Mouse (Mus musculus) forebrain, embryonic 11.5 days (tissue): Measurements from ENCODE around the gene Cd40. TPM values are rescaled to one million over a fixed set of nuclear protein-coding genes. Genes with fewer than 3 reads are reported as not detected.

ENCODE experiments used
- ATAC-seq: fragments of 200-750 bp; cut with Nextera tagmentation; replicated peaks from 2 replicates; pipeline ENCODE4 v1.8.0; 2017; ENCODE audit warnings: moderate TSS enrichment; ENCODE audit not compliant: low FRiP score
- DNase-seq: peaks from one replicate; pipeline ENCODE4 v3.0.0-alpha.2; 2017; ENCODE audit warnings: low spot score
- H3K27ac ChIP-seq: fragments of 300-500 bp; sonication (generic); 2 replicates; pipeline ENCODE4 v1.5.1; 2014; ENCODE audit warnings: low read depth, low read length
- H3K27me3 ChIP-seq: fragments of 300-500 bp; sonication (generic); 2 replicates; pipeline ENCODE4 v1.6.1; 2014; ENCODE audit warnings: mild to moderate bottlenecking, low read length, mixed read lengths; ENCODE audit not compliant: control insufficient read depth, insufficient read depth
- H3K36me3 ChIP-seq: fragments of 300-500 bp; sonication (generic); 2 replicates; pipeline ENCODE4 v1.6.1; 2014; ENCODE audit warnings: mild to moderate bottlenecking, low read length, moderate library complexity, mixed read lengths; ENCODE audit not compliant: control insufficient read depth, insufficient read depth
- H3K4me1 ChIP-seq: fragments of 300-500 bp; sonication (generic); replicated peaks from 2 replicates; pipeline ENCODE4 v1.6.1; 2014; ENCODE audit warnings: low read length, mixed read lengths; ENCODE audit not compliant: control insufficient read depth, insufficient read depth
- H3K4me2 ChIP-seq: fragments of 300-500 bp; sonication (generic); 2 replicates; pipeline ENCODE4 v1.6.1; 2014; ENCODE audit warnings: low read depth, mild to moderate bottlenecking, low read length, moderate library complexity, mixed read lengths; ENCODE audit not compliant: severe bottlenecking
- H3K4me3 ChIP-seq: fragments of 300-500 bp; sonication (generic); 2 replicates; pipeline ENCODE4 v1.5.1; 2014; ENCODE audit warnings: low read depth, low read length
- H3K9ac ChIP-seq: fragments of 300-500 bp; sonication (generic); 2 replicates; pipeline ENCODE4 v1.6.1; 2014; ENCODE audit warnings: low read length
- H3K9me3 ChIP-seq: fragments of 300-500 bp; sonication (generic); 2 replicates; pipeline ENCODE4 v1.6.1; 2016; ENCODE audit warnings: low read length, mixed read lengths; ENCODE audit not compliant: control insufficient read depth
- WGBS: fragments of 180-500 bp; shearing (Covaris S2); extraction: QIAGEN DNeasy Blood & Tissue Kit; methylation state at CpG from one replicate; pipeline ENCODE4 v1.1.7; 2014; 5-methylcytosine and 5-hydroxymethylcytosine counted together
- polyA plus RNA-seq: library from polyadenylated mRNA; unstranded; fragments of >200 nt; fragmentation: Nextera tagmentation; extraction: Ambion mirVana; gene quantifications from 2 replicates; pipeline ENCODE4 v1.2.1, GENCODE M21; 2014

Cd40 gene
- polyA plus RNA-seq, 1 experiment from 2014 or later = 4.2 TPM

GRCm38 (mm10) chr2:165027163-165027562 is 28.3 kb upstream of the Cd40 start:
- Histone ChIP-seq H3K9ac (no peak overlapping the region), H3K27ac (no peak overlapping the region), H3K9me3 (no peaks in the 10 kb centered on the region), H3K27me3 (no peaks in the 10 kb centered on the region), H3K4me1 (0 out of 2 replicates have a peak, but pooled peaks cover under 1% of the 10 kb centered on the region), H3K4me3 (no peak overlapping the region), H3K36me3 (no peaks in the 10 kb centered on the region; the same call in 1 of the 2 replicates), H3K4me2 (no peak overlapping the region)
- WGBS = 89% methylated on average over 1 of the region's 1 CpGs
- DNase-seq = no peak
- no peak for ATAC-seq

DNA sequence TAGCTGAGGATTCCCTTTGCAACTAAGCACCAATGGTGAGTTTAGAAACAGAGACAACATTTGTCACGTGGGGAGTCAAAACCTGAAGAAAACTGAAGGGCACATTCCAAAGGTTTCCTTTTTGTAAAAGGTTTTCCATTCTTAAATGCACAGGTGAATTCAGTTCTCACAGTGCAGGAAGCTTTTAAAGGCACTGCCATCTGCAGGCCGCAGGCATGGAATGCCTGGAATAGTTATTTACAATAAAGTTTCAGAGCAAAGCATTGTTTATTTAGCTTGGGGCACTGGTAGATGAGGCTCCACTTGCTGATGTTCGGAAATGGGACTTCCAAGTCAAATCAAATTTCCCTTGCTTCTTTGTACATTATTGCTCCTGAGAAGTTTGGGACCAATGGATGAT is 22.9 kb upstream of the Cd40 start:
- H3K4me1 ChIP-seq = peaks cover 7% of the 10 kb centered on the region; the same call in 1 of the 2 replicates
- no peaks in the 10 kb centered on the region for H3K27me3 ChIP-seq
- H3K4me2 ChIP-seq = peak overlapping the region; percentile 77
- 0 out of 2 replicates have a peak overlapping the region, but pooled peaks have one; percentile 5 for H3K4me3 ChIP-seq
- no peak overlapping the region for H3K9ac ChIP-seq
- ATAC-seq = no peak
- WGBS = 55% methylated on average over 3 of the region's 3 CpGs
- H3K36me3 ChIP-seq = no peaks in the 10 kb centered on the region
- H3K27ac ChIP-seq = no peak overlapping the region
- H3K9me3 ChIP-seq = no peaks in the 10 kb centered on the region
- DNase-seq = no peak

DNA sequence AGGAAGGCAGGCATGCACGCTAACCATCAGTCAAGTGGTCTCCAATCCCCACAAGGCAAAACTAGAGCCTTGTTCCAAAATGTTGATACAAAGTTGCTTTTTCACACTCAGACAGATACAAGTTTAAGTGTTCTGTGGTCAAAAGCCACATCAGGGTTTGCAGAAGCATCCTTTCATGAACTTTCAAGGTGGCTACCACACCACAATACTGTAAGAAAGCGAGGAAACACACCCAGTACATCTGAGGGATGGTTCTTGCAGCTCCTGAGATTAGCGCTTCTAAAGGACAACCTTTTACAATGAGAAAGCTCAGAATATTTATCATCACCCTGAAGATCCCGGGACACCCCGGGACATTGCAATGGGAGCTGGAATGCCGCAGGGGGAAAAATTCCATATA is 22.1 kb upstream of the Cd40 start:
- Histone ChIP-seq H3K36me3 (no peaks in the 10 kb centered on the region), H3K4me3 (peak overlapping the region; percentile 96), H3K9ac (peak overlapping the region; percentile 99), H3K9me3 (no peaks in the 10 kb centered on the region), H3K27ac (no peak overlapping the region), H3K27me3 (no peaks in the 10 kb centered on the region), H3K4me1 (peaks cover 7% of the 10 kb centered on the region; the same call in 1 of the 2 replicates), H3K4me2 (peak overlapping the region; percentile 77)
- ATAC-seq (no peak), DNase-seq (no peak)
- 65% methylated on average over 6 of the region's 6 CpGs for WGBS

- peaks cover 7% of the 10 kb centered on the region; the same call in 1 of the 2 replicates for H3K4me1 ChIP-seq
- DNase-seq (peak; percentile 100), ATAC-seq (peak; percentile 98)
- WGBS = under 1% methylated on average over 104 of the region's 111 CpGs
- H3K4me3 ChIP-seq = peak within 1 kb of the TSS; percentile 96
- H3K9ac ChIP-seq = peak within 1 kb of the TSS; percentile 99
- H3K27me3 ChIP-seq = no peaks in the 10 kb centered on the region
- H3K27ac ChIP-seq = peak within 1 kb of the TSS; percentile 87
- no peaks in the 10 kb centered on the region for H3K9me3 ChIP-seq
- no peaks in the 10 kb centered on the region for H3K36me3 ChIP-seq
- H3K4me2 ChIP-seq = peak within 1 kb of the TSS; percentile 77
Measured at GRCm38 (mm10) chr2:165034131-165035057, 21.0 kb upstream of the Cd40 start, which contains the start of gene Ncoa5. Ncoa5 (minus strand) TSS chr2:165034867.

GRCm38 (mm10) chr2:165035058-165035431 is 20.4 kb upstream of the Cd40 start:
- no peak overlapping the region for H3K9ac ChIP-seq
- H3K36me3 ChIP-seq = no peaks in the 10 kb centered on the region
- H3K9me3 ChIP-seq = no peaks in the 10 kb centered on the region
- H3K4me1 ChIP-seq = peaks cover 7% of the 10 kb centered on the region; the same call in 1 of the 2 replicates
- H3K4me2 ChIP-seq = peak overlapping the region; percentile 28
- H3K4me3 ChIP-seq = no peak overlapping the region
- no peak; the same call in 1 of the 2 replicates for ATAC-seq
- peak overlapping the region; percentile 62; the same call in 1 of the 2 replicates for H3K27ac ChIP-seq
- WGBS = 30% methylated on average over 5 of the region's 5 CpGs
- no peak for DNase-seq
- H3K27me3 ChIP-seq = no peaks in the 10 kb centered on the region

DNA sequence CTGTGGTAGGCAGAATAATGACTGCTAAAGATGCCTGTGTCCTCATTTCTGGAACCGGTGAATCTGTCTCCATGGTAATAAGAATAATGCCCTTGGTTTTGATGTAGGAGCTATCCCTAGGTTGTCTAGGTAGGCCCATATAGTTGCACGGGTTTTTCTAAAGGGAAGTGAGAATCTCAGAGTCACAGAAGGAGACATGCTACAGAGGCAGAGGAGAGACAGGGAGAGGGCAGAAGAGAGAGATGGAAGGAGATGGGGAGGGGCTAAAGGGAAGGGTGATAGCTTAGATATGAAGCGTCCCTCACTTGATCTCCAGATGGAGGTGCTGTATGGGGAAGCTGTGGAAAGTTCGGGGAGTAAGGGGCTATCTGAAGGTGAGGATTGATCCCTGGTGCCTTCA is 18.0 kb upstream of the Cd40 start:
- Histone ChIP-seq H3K4me3 (no peak overlapping the region), H3K27ac (no peak overlapping the region), H3K9ac (no peak overlapping the region), H3K27me3 (no peaks in the 10 kb centered on the region), H3K4me2 (no peak overlapping the region), H3K4me1 (peaks cover 5% of the 10 kb centered on the region; the same call in 1 of the 2 replicates), H3K36me3 (no peaks in the 10 kb centered on the region), H3K9me3 (no peaks in the 10 kb centered on the region)
- DNase-seq (peak; percentile 1), ATAC-seq (no peak)
- WGBS = 68% methylated on average over 4 of the region's 4 CpGs

- no peak overlapping the region for H3K9ac ChIP-seq
- no peak overlapping the region for H3K27ac ChIP-seq
- no peaks in the 10 kb centered on the region for H3K9me3 ChIP-seq
- H3K4me2 ChIP-seq = no peak overlapping the region
- DNase-seq (peak; percentile 40), ATAC-seq (no peak)
- no peaks in the 10 kb centered on the region for H3K36me3 ChIP-seq
- 0 out of 2 replicates have a peak, but pooled peaks cover 3% of the 10 kb centered on the region for H3K4me1 ChIP-seq
- no peaks in the 10 kb centered on the region for H3K27me3 ChIP-seq
- H3K4me3 ChIP-seq = no peak overlapping the region
- 76% methylated on average over 5 of the region's 5 CpGs for WGBS
Measured at GRCm38 (mm10) chr2:165042126-165042525, 13.3 kb upstream of the Cd40 start.

DNA sequence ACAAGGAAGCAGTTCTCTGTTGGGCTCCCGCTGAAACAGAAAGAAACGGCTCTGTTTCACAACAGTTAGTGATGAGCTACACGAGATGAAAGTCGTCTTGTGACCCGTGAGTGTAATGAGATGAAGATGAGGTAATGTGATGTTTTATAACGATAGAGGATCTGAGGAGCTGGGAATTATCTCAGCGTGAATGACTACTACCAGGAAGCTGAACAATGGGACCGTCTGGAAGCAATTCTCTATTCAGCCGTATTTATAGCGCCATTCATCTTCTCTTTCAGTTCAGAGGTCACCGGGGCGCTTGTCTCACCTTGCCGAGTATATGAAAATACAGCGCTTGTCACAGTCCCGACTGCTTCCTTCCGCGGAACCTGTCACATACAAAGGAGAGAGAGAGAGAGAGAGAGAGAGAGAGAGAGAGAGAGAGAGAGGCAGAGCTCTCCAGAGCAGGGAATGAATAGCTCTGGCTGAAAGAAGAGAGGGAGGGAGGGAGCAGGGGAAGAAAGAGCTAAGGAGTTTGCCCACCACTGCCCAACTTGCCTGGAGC is 12.3 kb upstream of the Cd40 start:
- Histone ChIP-seq H3K4me3 (no peak overlapping the region), H3K4me1 (0 out of 2 replicates have a peak, but pooled peaks cover 3% of the 10 kb centered on the region), H3K27ac (peak overlapping the region; percentile 26; the same call in 1 of the 2 replicates), H3K36me3 (no peaks in the 10 kb centered on the region), H3K27me3 (no peaks in the 10 kb centered on the region), H3K9me3 (no peaks in the 10 kb centered on the region), H3K4me2 (peak overlapping the region; percentile 21; the same call in 1 of the 2 replicates), H3K9ac (no peak overlapping the region)
- DNase-seq (peak; percentile 53), ATAC-seq (peak; percentile 55; the same call in 1 of the 2 replicates)
- WGBS = 5% methylated on average over 17 of the region's 17 CpGs
